Mouse (Mus musculus) liver, postnatal 0 days (tissue): ENCODE measurements around the gene Tssk4. TPM values are rescaled to one million over a fixed set of nuclear protein-coding genes. Genes with fewer than 3 reads are reported as not detected.

Experiments
- ATAC-seq: fragments of 200-750 bp; cut with Nextera tagmentation; 2 replicates; pipeline ENCODE4 v1.8.0; 2017; ENCODE audit warnings: mild to moderate bottlenecking, moderate library complexity
- DNase-seq: peaks from one replicate; pipeline ENCODE4 v3.0.0-alpha.2; 2016
- H3K27ac ChIP-seq: fragments of 300-500 bp; sonication (generic); 2 replicates; pipeline ENCODE4 v1.5.1; 2014; ENCODE audit warnings: antibody characterized with exemption, moderate library complexity, mild to moderate bottlenecking, low read depth
- H3K27me3 ChIP-seq: fragments of 300-500 bp; sonication (generic); 2 replicates; pipeline ENCODE4 v1.6.1; 2014; ENCODE audit warnings: low read length, control low read depth, mixed read lengths; ENCODE audit not compliant: insufficient read depth
- H3K36me3 ChIP-seq: fragments of 300-500 bp; sonication (generic); replicated peaks from 2 replicates; pipeline ENCODE4 v1.6.1; 2014; ENCODE audit warnings: mild to moderate bottlenecking, control low read depth, low read length, moderate library complexity, mixed read lengths; ENCODE audit not compliant: insufficient read depth
- H3K4me1 ChIP-seq: fragments of 300-500 bp; sonication (generic); 2 replicates; pipeline ENCODE4 v1.6.1; 2014; ENCODE audit warnings: antibody characterized with exemption, mild to moderate bottlenecking, control low read depth; ENCODE audit not compliant: insufficient read depth
- H3K4me2 ChIP-seq: fragments of 300-500 bp; sonication (generic); 2 replicates; pipeline ENCODE4 v1.6.1; 2014; ENCODE audit warnings: low read depth, mild to moderate bottlenecking, low read length, moderate library complexity, mixed read lengths
- H3K4me3 ChIP-seq: fragments of 300-500 bp; sonication (generic); 2 replicates; pipeline ENCODE4 v1.5.1; 2014; ENCODE audit warnings: low read depth, low read length
- H3K9ac ChIP-seq: fragments of 300-500 bp; sonication (generic); replicated peaks from 2 replicates; pipeline ENCODE4 v1.6.1; 2014; ENCODE audit warnings: mild to moderate bottlenecking, moderate library complexity
- H3K9me3 ChIP-seq: fragments of 300-500 bp; sonication (generic); 2 replicates; pipeline ENCODE4 v1.6.1; 2016; ENCODE audit warnings: mild to moderate bottlenecking, control low read depth, low read length, mixed read lengths
- CTCF ChIP-seq: sonication (generic); IDR thresholded peaks from 2 replicates; pipeline ENCODE4 v1.5.1; 2016; ENCODE audit warnings: antibody characterized with exemption, low read depth
- EP300 ChIP-seq: IDR thresholded peaks from 2 replicates; pipeline ENCODE4 v1.6.1; 2016; ENCODE audit warnings: antibody characterized with exemption, low read depth, mild to moderate bottlenecking
- WGBS: fragments of 180-500 bp; shearing (Covaris S2); extraction: QIAGEN DNeasy Blood & Tissue Kit; methylation state at CpG from one replicate; pipeline ENCODE4 v1.1.7; 2014; ENCODE audit not compliant: insufficient replicate concordance; 5-methylcytosine and 5-hydroxymethylcytosine counted together
- polyA plus RNA-seq: library from polyadenylated mRNA; unstranded; fragments of >200 nt; fragmentation: Nextera tagmentation; extraction: Ambion mirVana; gene quantifications from 2 replicates; pipeline ENCODE4 v1.2.1, GENCODE M21; 2015

Gene Tssk4
- polyA plus RNA-seq, 1 experiment from 2014 or later = 0.06 TPM

DNA sequence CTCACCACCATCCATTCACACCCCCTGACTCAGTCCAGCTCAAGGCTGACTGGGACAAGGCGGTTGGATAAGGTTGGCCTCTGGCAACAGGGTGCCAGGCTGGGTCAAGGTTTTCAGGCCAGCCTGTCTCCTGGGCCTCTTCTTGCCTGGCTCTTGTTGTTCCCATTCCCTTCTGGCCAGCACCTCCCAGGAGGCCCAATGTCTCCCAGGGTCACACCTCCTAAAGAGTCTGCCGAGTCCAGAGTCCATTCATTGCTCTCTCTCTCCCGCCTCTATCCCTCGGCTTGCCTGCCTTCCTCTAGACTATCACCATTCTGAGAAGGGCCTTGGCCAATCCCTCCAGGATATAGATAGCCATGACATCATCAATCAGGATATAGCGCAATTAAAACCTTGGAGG, 8.0 kb downstream of the Tssk4 start:
- no peak overlapping the region for H3K9ac ChIP-seq
- WGBS = 92% methylated on average over 5 of the region's 5 CpGs
- H3K4me1 ChIP-seq = 0 out of 2 replicates have a peak, but pooled peaks cover 5% of the 10 kb centered on the region
- TF ChIP-seq CTCF = no peak
- no peak for TF ChIP-seq EP300
- ATAC-seq = no peak
- DNase-seq = no peak
- no peak overlapping the region for H3K4me2 ChIP-seq
- no peaks in the 10 kb centered on the region for H3K27me3 ChIP-seq
- peaks cover 14% of the 10 kb centered on the region for H3K36me3 ChIP-seq
- H3K9me3 ChIP-seq = no peaks in the 10 kb centered on the region
- no peak overlapping the region for H3K4me3 ChIP-seq
- H3K27ac ChIP-seq = no peak overlapping the region

DNA sequence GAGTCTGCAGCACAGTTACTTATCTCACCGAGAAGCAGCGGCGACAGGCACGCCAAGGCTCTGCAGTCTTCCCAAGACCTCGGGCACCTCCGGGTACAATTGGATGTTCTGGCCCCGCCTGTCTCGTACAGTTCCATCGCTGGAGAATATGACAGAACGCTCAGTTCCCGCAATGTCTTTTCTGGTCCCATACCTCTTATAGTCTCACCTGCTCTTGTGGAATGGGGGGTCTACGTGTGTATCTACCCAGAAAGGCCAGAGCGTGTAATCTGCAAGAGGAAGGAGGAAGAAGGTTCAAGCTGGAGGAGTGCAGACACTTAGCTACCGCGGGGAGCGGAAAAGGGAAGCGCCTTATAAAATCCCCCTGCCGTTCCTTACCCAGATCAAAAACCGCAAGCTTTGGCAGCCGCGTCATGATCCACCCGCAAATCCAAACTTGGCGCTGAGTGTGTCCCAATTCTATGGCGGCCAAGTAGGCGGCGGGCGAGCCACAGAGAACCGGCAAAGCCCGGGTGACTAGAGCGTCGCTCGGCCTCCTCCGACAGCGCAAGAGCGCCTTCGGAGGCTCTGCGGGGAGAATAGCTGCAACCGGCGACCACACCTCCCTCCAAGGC, 10.1 kb downstream of the Tssk4 start, which contains the start of gene Mdp1:
Gene Mdp1 (minus strand): TSS at position 549 of the 614 bp plus-strand sequence.
- no peaks in the 10 kb centered on the region for H3K9me3 ChIP-seq
- H3K4me1 ChIP-seq = 0 out of 2 replicates have a peak, but pooled peaks cover 5% of the 10 kb centered on the region
- H3K9ac ChIP-seq = peak within 1 kb of the TSS; percentile 85
- peak within 1 kb of the TSS; percentile 81 for H3K27ac ChIP-seq
- DNase-seq (peak; percentile 86), ATAC-seq (peak; percentile 98)
- under 1% methylated on average over 39 of the region's 39 CpGs for whole genome bisulfite sequencing
- peak within 1 kb of the TSS; percentile 82 for H3K4me2 ChIP-seq
- TF ChIP-seq CTCF = peak; percentile 66
- 0 out of 2 replicates have a peak, but pooled peaks have one; percentile 13 for TF ChIP-seq EP300
- H3K36me3 ChIP-seq = peaks cover 23% of the 10 kb centered on the region
- no peaks in the 10 kb centered on the region for H3K27me3 ChIP-seq
- peak within 1 kb of the TSS; percentile 73 for H3K4me3 ChIP-seq

DNA sequence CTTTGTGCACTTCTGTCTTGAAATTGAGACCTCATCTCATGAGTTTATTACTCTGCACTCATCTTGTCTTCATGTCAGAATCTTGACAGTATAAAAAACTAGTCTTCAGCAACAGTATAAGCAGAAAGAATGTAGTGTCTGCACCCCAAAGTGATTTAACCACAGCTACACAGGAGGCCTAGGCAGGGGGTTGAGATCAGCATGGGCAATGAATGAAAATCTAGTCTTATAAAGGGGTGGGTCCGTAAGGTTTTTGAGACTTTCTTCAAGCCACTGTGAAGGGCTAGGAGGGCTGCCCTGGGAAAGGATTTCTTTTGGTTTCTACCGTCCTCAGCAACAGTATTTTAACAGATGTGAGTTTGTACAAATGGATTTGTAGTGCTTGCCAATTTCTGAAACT, 10.7 kb downstream of the Tssk4 start:
- peaks cover 23% of the 10 kb centered on the region for H3K36me3 ChIP-seq
- H3K27me3 ChIP-seq = no peaks in the 10 kb centered on the region
- 0 out of 2 replicates have a peak, but pooled peaks cover 5% of the 10 kb centered on the region for H3K4me1 ChIP-seq
- no peak for TF ChIP-seq EP300
- no peak for TF ChIP-seq CTCF
- H3K27ac ChIP-seq = peak overlapping the region; percentile 81
- DNase-seq (no peak), ATAC-seq (no peak)
- no peaks in the 10 kb centered on the region for H3K9me3 ChIP-seq
- WGBS = 62% methylated on average over 2 of the region's 2 CpGs
- peak overlapping the region; percentile 73 for H3K4me3 ChIP-seq
- H3K4me2 ChIP-seq = peak overlapping the region; percentile 82
- peak overlapping the region; percentile 85 for H3K9ac ChIP-seq

DNA sequence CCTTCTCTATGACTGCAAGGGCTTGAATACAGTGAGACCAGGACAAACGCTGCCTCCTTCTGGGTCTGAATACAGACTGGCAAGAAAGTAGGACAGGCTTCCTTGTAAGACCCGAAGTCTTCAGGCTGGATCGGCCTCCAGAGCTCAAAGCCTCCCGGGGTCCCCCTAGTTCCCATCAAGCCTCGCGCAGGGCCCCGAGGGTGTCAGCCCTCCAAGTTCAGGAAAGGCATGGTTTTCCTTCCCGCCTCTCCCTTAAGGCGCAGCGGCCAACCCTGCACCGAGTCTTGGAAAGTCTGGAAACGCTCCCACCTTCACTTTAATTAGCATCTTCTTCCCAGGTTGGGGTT, 21.5 kb downstream of the Tssk4 start:
- H3K4me1 ChIP-seq = peaks cover 13% of the 10 kb centered on the region
- peak; percentile 9 for ATAC-seq
- no peaks in the 10 kb centered on the region for H3K27me3 ChIP-seq
- peak overlapping the region; percentile 79 for H3K4me2 ChIP-seq
- DNase-seq = no peak
- peak overlapping the region; percentile 68 for H3K4me3 ChIP-seq
- WGBS = 0% methylated on average over 12 of the region's 12 CpGs
- H3K36me3 ChIP-seq = peaks cover 18% of the 10 kb centered on the region
- TF ChIP-seq CTCF (no peak), EP300 (no peak)
- H3K27ac ChIP-seq = peak overlapping the region; percentile 78
- peak overlapping the region; percentile 68 for H3K9ac ChIP-seq
- no peaks in the 10 kb centered on the region for H3K9me3 ChIP-seq

DNA sequence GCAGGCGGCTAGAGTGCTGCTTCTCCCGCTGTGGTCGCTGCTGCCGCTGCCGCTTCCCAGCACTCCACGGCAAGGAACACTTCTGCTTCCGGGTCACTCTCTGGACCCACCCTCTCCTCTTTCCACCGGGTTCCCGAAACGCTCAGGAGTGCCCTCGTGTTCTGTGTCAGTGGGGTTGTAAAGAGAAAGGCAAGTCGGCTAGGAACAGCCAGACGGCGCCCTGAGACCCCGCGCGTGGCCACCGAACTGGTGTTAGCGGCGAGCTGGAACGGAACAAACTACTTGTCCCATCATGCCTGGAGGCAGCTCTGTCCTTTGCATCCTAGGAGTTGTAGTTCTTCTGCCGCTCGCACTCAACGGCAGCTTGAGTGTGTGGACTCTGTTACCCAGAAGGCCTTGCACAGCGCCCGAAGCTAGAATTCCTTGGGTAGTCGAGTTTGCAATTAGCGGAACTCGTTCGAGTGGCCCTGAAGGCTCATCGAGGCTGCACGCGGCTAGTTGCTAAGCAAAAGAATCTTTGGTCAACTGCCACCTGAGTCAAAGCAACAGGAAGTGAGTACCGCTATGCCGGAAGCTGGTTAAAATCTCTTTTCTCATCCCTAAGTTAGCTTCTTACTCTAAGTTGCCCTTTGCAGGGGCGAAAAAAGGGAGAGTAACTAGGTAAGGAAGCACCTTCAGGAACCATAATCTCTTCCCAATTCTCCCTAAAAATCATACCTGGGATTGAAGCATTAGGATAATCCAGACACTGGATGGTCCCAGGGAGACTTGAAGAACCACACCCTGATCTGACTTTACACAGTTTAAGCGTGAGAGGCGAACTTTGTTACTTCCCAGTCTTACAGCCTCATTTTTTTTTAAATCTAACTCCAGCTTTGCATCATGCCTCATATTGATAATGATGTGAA, 22.1 kb downstream of the Tssk4 start, which contains the start of the genes Gmpr2 and Nedd8:
Gene Gmpr2 (plus strand): TSS at position 109 of the 908 bp plus-strand sequence.
Gene Nedd8 (minus strand): TSS at position 292 of the 908 bp plus-strand sequence.
- peak; percentile 98 for ATAC-seq
- H3K27me3 ChIP-seq = no peaks in the 10 kb centered on the region
- under 1% methylated on average over 38 of the region's 38 CpGs for WGBS

DNA sequence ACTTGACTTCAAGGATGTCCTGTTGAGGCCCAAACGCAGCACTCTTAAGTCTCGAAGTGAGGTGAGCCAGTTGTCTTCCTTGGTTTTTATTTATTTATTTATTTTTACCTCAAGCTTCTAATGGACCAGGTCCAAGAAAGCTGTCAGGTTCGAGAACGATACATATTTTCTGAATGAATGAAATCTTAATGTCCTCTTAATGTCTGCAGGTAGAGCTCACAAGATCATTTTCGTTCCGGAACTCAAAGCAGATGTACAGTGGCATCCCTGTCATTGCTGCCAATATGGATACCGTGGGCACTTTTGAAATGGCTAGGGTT, 22.7 kb downstream of the Tssk4 start:
- WGBS = 62% methylated on average over 7 of the region's 7 CpGs
- Histone ChIP-seq H3K27me3 (no peaks in the 10 kb centered on the region), H3K4me1 (peaks cover 13% of the 10 kb centered on the region), H3K4me2 (peak overlapping the region; percentile 79), H3K4me3 (peak overlapping the region; percentile 68), H3K9me3 (no peaks in the 10 kb centered on the region), H3K36me3 (peaks cover 26% of the 10 kb centered on the region), H3K9ac (peak overlapping the region; percentile 68; the same call in 1 of the 2 replicates), H3K27ac (peak overlapping the region; percentile 78; the same call in 1 of the 2 replicates)
- no peak for TF ChIP-seq CTCF
- TF ChIP-seq EP300 = no peak
- DNase-seq = no peak
- ATAC-seq = no peak

More for the DNA sequence above, 22.1 kb downstream of the Tssk4 start, which contains the start of the genes Gmpr2 and Nedd8:
- Histone ChIP-seq H3K27ac (peak within 1 kb of the TSS; percentile 78), H3K9ac (peak within 1 kb of the TSS; percentile 68), H3K4me1 (peaks cover 13% of the 10 kb centered on the region), H3K36me3 (peaks cover 21% of the 10 kb centered on the region), H3K4me3 (peak within 1 kb of the TSS; percentile 68), H3K9me3 (no peaks in the 10 kb centered on the region), H3K4me2 (peak within 1 kb of the TSS; percentile 79)
- TF ChIP-seq CTCF (no peak), EP300 (peak; percentile 52; the same call in 1 of the 2 replicates)
- peak; percentile 88 for DNase-seq
